Mouse (Mus musculus): ENCODE data around the gene Cfap99. TPM values are rescaled to one million over a fixed set of nuclear protein-coding genes. Genes with fewer than 3 reads are reported as not detected.

The Cfap99 gene
- polyA plus RNA-seq, 2 experiments = 0.04 TPM; not detected in 1

GRCm38 (mm10) chr5:34284156-34284750, 4.1 kb upstream of the Cfap99 start:
- H3K36me3 ChIP-seq (ENCODE audit: control insufficient read depth, insufficient read depth, low read length) = no peaks in the 10 kb centered on the region
- no peak overlapping the region for H3K27ac ChIP-seq (replicated peaks; ENCODE audit: low read depth, low read length)
- ATAC-seq (ENCODE audit: low FRiP score, low read depth) (no peak), DNase-seq (ENCODE audit: low spot score) (no peak)
- no peaks in the 10 kb centered on the region; the same call in 1 of the 2 replicates for H3K4me1 ChIP-seq (ENCODE audit: control insufficient read depth, insufficient read depth, low read length)
- H3K4me2 ChIP-seq (replicated peaks; ENCODE audit: low read depth, low read length, severe bottlenecking) = no peak overlapping the region
- WGBS = 36% methylated on average over 3 of the region's 3 CpGs
- no peak for TF ChIP-seq POLR2A (IDR thresholded peaks at IDR 0.05; ENCODE audit: borderline replicate concordance, extremely low read depth, insufficient read depth, insufficient read length)
- no peaks in the 10 kb centered on the region for H3K9me3 ChIP-seq (ENCODE audit: control insufficient read depth, low read length)
- peaks cover 44% of the 10 kb centered on the region for H3K27me3 ChIP-seq (ENCODE audit: control insufficient read depth, insufficient read depth, low read length)
- H3K9ac ChIP-seq (ENCODE audit: low read depth, low read length, severe bottlenecking) = no peak overlapping the region
- no peak overlapping the region for H3K4me3 ChIP-seq (replicated peaks; ENCODE audit: low read length)

- H3K9ac ChIP-seq (ENCODE audit: low read depth, low read length, severe bottlenecking) = no peak overlapping the region
- no peak overlapping the region for H3K27ac ChIP-seq (replicated peaks; ENCODE audit: low read depth, low read length)
- H3K4me3 ChIP-seq (replicated peaks; ENCODE audit: low read length) = no peak overlapping the region
- no peaks in the 10 kb centered on the region for H3K9me3 ChIP-seq (ENCODE audit: control insufficient read depth, low read length)
- 88% methylated on average over 2 of the region's 2 CpGs for WGBS
- no peak overlapping the region for H3K4me2 ChIP-seq (replicated peaks; ENCODE audit: low read depth, low read length, severe bottlenecking)
- H3K27me3 ChIP-seq (ENCODE audit: control insufficient read depth, insufficient read depth, low read length) = peaks cover 50% of the 10 kb centered on the region
- ATAC-seq (ENCODE audit: low FRiP score, low read depth) = no peak
- no peak for TF ChIP-seq POLR2A (IDR thresholded peaks at IDR 0.05; ENCODE audit: borderline replicate concordance, extremely low read depth, insufficient read depth, insufficient read length)
- no peaks in the 10 kb centered on the region; the same call in 1 of the 2 replicates for H3K4me1 ChIP-seq (ENCODE audit: control insufficient read depth, insufficient read depth, low read length)
- DNase-seq (ENCODE audit: low spot score) = no peak
- no peaks in the 10 kb centered on the region for H3K36me3 ChIP-seq (ENCODE audit: control insufficient read depth, insufficient read depth, low read length)
Measured at GRCm38 (mm10) chr5:34285285-34285684, 3.1 kb upstream of the Cfap99 start.

DNA sequence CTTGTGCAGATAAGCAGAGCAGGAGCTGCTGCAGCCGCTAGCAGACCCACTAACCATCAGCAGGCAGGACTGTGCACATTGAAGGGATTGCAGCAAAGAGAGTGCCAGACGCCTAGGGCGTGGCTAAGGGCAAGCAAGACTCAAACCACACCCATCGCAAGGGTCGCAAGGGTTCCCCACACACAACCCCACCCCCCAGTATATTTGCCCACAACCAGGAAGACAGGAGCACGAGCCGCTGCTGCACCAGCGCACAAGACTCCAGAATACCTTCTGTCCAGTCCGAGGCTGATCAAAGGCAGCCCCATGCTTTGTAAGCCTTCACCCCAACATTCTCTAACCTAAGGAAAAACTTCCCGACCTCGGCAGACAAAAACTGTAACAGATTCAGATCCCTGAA, 1.9 kb upstream of the Cfap99 start:
- no peaks in the 10 kb centered on the region for H3K36me3 ChIP-seq (ENCODE audit: control insufficient read depth, insufficient read depth, low read length)
- WGBS = 2% methylated on average over 11 of the region's 11 CpGs
- peak overlapping the region; percentile 60 for H3K4me3 ChIP-seq (replicated peaks; ENCODE audit: low read length)
- H3K27ac ChIP-seq (replicated peaks; ENCODE audit: low read depth, low read length) = no peak overlapping the region
- no peaks in the 10 kb centered on the region for H3K9me3 ChIP-seq (ENCODE audit: control insufficient read depth, low read length)
- peaks cover 50% of the 10 kb centered on the region for H3K27me3 ChIP-seq (ENCODE audit: control insufficient read depth, insufficient read depth, low read length)
- TF ChIP-seq POLR2A (IDR thresholded peaks at IDR 0.05; ENCODE audit: borderline replicate concordance, extremely low read depth, insufficient read depth, insufficient read length) = no peak
- DNase-seq (ENCODE audit: low spot score) = no peak
- H3K4me1 ChIP-seq (ENCODE audit: control insufficient read depth, insufficient read depth, low read length) = no peaks in the 10 kb centered on the region; the same call in 1 of the 2 replicates
- H3K9ac ChIP-seq (ENCODE audit: low read depth, low read length, severe bottlenecking) = 0 out of 2 replicates have a peak overlapping the region, but pooled peaks have one; percentile 7
- ATAC-seq (ENCODE audit: low FRiP score, low read depth) = no peak
- H3K4me2 ChIP-seq (replicated peaks; ENCODE audit: low read depth, low read length, severe bottlenecking) = peak overlapping the region; percentile 95; the same call in 1 of the 2 replicates

DNA sequence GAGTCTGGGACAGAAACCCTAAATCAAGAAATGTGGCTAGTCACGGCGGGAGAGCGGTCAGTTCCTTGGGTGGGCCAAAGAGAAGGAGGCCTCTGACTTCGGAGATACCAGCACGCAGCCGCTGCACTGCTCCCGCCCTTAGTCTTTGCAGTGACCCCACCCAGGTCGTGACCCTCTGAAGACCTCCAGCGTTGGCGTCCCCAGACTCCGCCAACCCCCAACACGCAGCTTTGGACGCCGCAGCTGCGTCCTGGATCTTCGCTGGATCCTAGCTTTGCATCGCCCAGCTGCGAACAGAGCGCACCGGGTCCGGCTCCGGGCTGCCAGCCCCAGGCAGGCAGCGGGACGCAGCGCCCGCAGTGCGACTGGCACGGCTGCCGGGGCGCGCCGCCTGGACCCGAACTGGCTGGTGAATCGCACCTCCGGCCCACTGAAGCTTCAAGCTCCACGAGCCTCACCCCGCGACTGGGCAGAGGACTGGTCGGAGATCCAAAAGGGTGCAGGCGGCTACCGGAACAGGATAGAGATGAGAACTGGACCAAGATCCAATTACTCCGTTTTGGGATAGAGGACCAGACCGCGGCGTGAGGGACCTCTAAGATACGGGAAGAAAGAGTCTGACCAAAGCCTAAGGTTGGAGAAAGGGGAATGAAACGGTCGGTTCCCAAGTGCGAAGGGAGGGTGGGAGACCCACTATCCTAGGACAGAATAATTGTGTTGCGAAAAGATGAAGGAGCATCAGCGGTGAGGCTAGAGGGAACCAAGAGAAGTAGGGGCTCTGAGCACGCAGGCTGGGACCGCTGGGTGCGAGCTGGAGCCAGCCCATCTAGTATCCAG, 1.2 kb upstream of the Cfap99 start:
- no peak for DNase-seq (ENCODE audit: low spot score)
- ATAC-seq (ENCODE audit: low FRiP score, low read depth) = no peak
- TF ChIP-seq POLR2A (IDR thresholded peaks at IDR 0.05; ENCODE audit: borderline replicate concordance, extremely low read depth, insufficient read depth, insufficient read length) = no peak
- H3K9ac ChIP-seq (ENCODE audit: low read depth, low read length, severe bottlenecking) = 0 out of 2 replicates have a peak overlapping the region, but pooled peaks have one; percentile 7
- peak overlapping the region; percentile 95 for H3K4me2 ChIP-seq (replicated peaks; ENCODE audit: low read depth, low read length, severe bottlenecking)
- no peak overlapping the region for H3K27ac ChIP-seq (replicated peaks; ENCODE audit: low read depth, low read length)
- H3K4me1 ChIP-seq (ENCODE audit: control insufficient read depth, insufficient read depth, low read length) = no peaks in the 10 kb centered on the region; the same call in 1 of the 2 replicates
- no peaks in the 10 kb centered on the region for H3K9me3 ChIP-seq (ENCODE audit: control insufficient read depth, low read length)
- peak overlapping the region; percentile 60 for H3K4me3 ChIP-seq (replicated peaks; ENCODE audit: low read length)
- WGBS = 1% methylated on average over 48 of the region's 54 CpGs
- no peaks in the 10 kb centered on the region for H3K36me3 ChIP-seq (ENCODE audit: control insufficient read depth, insufficient read depth, low read length)
- H3K27me3 ChIP-seq (ENCODE audit: control insufficient read depth, insufficient read depth, low read length) = peaks cover 50% of the 10 kb centered on the region

- DNase-seq (ENCODE audit: low spot score) (no peak), ATAC-seq (ENCODE audit: low FRiP score, low read depth) (no peak; the same call in 1 of the 2 replicates)
- no peak for TF ChIP-seq POLR2A (IDR thresholded peaks at IDR 0.05; ENCODE audit: borderline replicate concordance, extremely low read depth, insufficient read depth, insufficient read length)
- Histone ChIP-seq H3K36me3 (ENCODE audit: control insufficient read depth, insufficient read depth, low read length) (no peaks in the 10 kb centered on the region), H3K27me3 (ENCODE audit: control insufficient read depth, insufficient read depth, low read length) (peaks cover 50% of the 10 kb centered on the region), H3K27ac (replicated peaks; ENCODE audit: low read depth, low read length) (no peak overlapping the region), H3K4me2 (replicated peaks; ENCODE audit: low read depth, low read length, severe bottlenecking) (peak overlapping the region; percentile 95), H3K4me3 (replicated peaks; ENCODE audit: low read length) (peak overlapping the region; percentile 60), H3K9me3 (ENCODE audit: control insufficient read depth, low read length) (no peaks in the 10 kb centered on the region), H3K9ac (ENCODE audit: low read depth, low read length, severe bottlenecking) (peak overlapping the region; percentile 44), H3K4me1 (ENCODE audit: control insufficient read depth, insufficient read depth, low read length) (no peaks in the 10 kb centered on the region; the same call in 1 of the 2 replicates)
- WGBS = 1% methylated on average over 18 of the region's 18 CpGs
Measured at GRCm38 (mm10) chr5:34287838-34288145, 608 bp upstream of the Cfap99 start.

Data from limb, embryonic 14.5 days (tissue).